Mouse (Mus musculus) frontal cortex, adult 2 months (tissue): Measurements from ENCODE around the gene Hdac5. TPM values are rescaled to one million over a fixed set of nuclear protein-coding genes. Genes with fewer than 3 reads are reported as not detected.

Experiments used
- polyA plus RNA-seq: library from polyadenylated mRNA; depleted of rRNA; stranded (reverse); fragments of >200 nt; gene quantifications from 2 replicates; pipeline ENCODE4 v1.2.3, GENCODE M21; 2012; rRNA removed

The Hdac5 gene
- polyA plus RNA-seq, 1 experiment, result 256 TPM

Other genes starting within 250 kb of the Hdac5 start
- gene Cfap97d1, start 245.9 kb downstream of the Hdac5 start, polyA plus RNA-seq, result not detected in 2 replicates
- 112 and 124 TPM in 2 replicates for gene Dusp3, start 243.2 kb downstream of the Hdac5 start, polyA plus RNA-seq
- 47.6 and 51.0 TPM in 2 replicates for gene Mpp3, start 201.7 kb downstream of the Hdac5 start, polyA plus RNA-seq
- gene Cd300lg, start 188.7 kb downstream of the Hdac5 start, polyA plus RNA-seq, result 0.25 and 0.28 TPM in 2 replicates
- 147 and 153 TPM in 2 replicates for gene Mpp2, start 141.7 kb downstream of the Hdac5 start, polyA plus RNA-seq
- not detected in 2 replicates for gene Ppy, start 128.8 kb downstream of the Hdac5 start, polyA plus RNA-seq
- not detected in 2 replicates for gene Pyy, start 122.3 kb downstream of the Hdac5 start, polyA plus RNA-seq
- gene Nags, start 84.7 kb downstream of the Hdac5 start, polyA plus RNA-seq, result 0.04 and 0.06 TPM in 2 replicates
- gene Tmem101, start 73.8 kb downstream of the Hdac5 start, polyA plus RNA-seq, result 28.1 TPM in 2 replicates
- gene Lsm12, start 44.9 kb downstream of the Hdac5 start, polyA plus RNA-seq, result 32.9 and 35.5 TPM in 2 replicates
- gene G6pc3, start 40.5 kb downstream of the Hdac5 start, polyA plus RNA-seq, result 87.5 and 91.4 TPM in 2 replicates
- gene BC030867, start 18.7 kb upstream of the Hdac5 start, polyA plus RNA-seq, result 1.2 and 1.9 TPM in 2 replicates
- gene Asb16, start 38.6 kb upstream of the Hdac5 start, polyA plus RNA-seq, result 2.3 and 2.7 TPM in 2 replicates
- gene Tmub2, start 54.8 kb upstream of the Hdac5 start, polyA plus RNA-seq, result 82.5 and 85.4 TPM in 2 replicates
- gene Atxn7l3, start 66.5 kb upstream of the Hdac5 start, polyA plus RNA-seq, result 142 and 147 TPM in 2 replicates
- 96.7 and 99.3 TPM in 2 replicates for gene Ubtf, start 89.6 kb upstream of the Hdac5 start, polyA plus RNA-seq
- 0.48 and 0.60 TPM in 2 replicates for gene Slc4a1, start 136.0 kb upstream of the Hdac5 start, polyA plus RNA-seq
- gene Rundc3a, start 163.2 kb upstream of the Hdac5 start, polyA plus RNA-seq, result 538 and 540 TPM in 2 replicates
- gene Slc25a39, start 177.8 kb upstream of the Hdac5 start, polyA plus RNA-seq, result 82.9 and 90.8 TPM in 2 replicates
- gene Grn, start 200.1 kb upstream of the Hdac5 start, polyA plus RNA-seq, result 70.9 and 78.2 TPM in 2 replicates
- gene Fam171a2, start 217.5 kb upstream of the Hdac5 start, polyA plus RNA-seq, result 69.6 and 70.0 TPM in 2 replicates
- gene Itga2b, start 240.0 kb upstream of the Hdac5 start, polyA plus RNA-seq, result 4.5 and 5.3 TPM in 2 replicates